Mouse (Mus musculus): ENCODE measurements at regions not wholly inside any gene's neighbourhood (a gene's known extent, or its start where the extent isn't known, plus 50 kb on each side); places are given as distances from the start of the nearest gene placed in this dataset.

- TF ChIP-seq CTCF (IDR thresholded peaks at IDR 0.05; ENCODE audit: borderline replicate concordance, insufficient read depth, low read depth, low read length) (no peak), POLR2A (IDR thresholded peaks at IDR 0.05; ENCODE audit: borderline replicate concordance, insufficient read depth, low read length) (no peak)
Observed at GRCm38 (mm10) chr4:131135841-131136240, 191.7 kb downstream of the Matn1 start.

Data from cerebellum, adult 2 months (tissue).